Mouse (Mus musculus): ENCODE measurements around the gene Nutm1. TPM values are rescaled to one million over a fixed set of nuclear protein-coding genes. Genes with fewer than 3 reads are reported as not detected.

The Nutm1 gene
- polyA plus RNA-seq (2015; fragmentation: Illumina TruSeq; extraction: RNeasy Lipid Tissue Mini Kit (QIAGEN cat#74804); ENCODE audit: insufficient read depth, low read depth, low replicate concordance), result not detected

GRCm38 (mm10) chr2:112259241-112259962 is at the start of gene Nutm1:
TSS of gene Nutm1 (minus strand) at chr2:112259291.

GRCm38 (mm10) chr2:112266242-112266592 is 7.1 kb upstream of the Nutm1 start, which contains the start of gene Gm21985:
TSS of gene Gm21985 (plus strand) at chr2:112266314.

GRCm38 (mm10) chr2:112265448-112266241 is 6.6 kb upstream of the Nutm1 start, which contains the start of gene Slc12a6:
TSS of gene Slc12a6 (plus strand) at chr2:112265825.

GRCm38 (mm10) chr2:112261748-112262653 is 2.9 kb upstream of the Nutm1 start, which contains the start of gene Nop10:
TSS of gene Nop10 (plus strand) at chr2:112261926.

GRCm38 (mm10) chr2:112239212-112239934 is 19.7 kb downstream of the Nutm1 start, which contains the start of gene Lpcat4:
TSS of gene Lpcat4 (plus strand) at chr2:112239468.

Other genes starting within 250 kb of the Nutm1 start
- not detected for gene Olfr1310, start 246.6 kb downstream of the Nutm1 start, polyA plus RNA-seq (2015; fragmentation: Illumina TruSeq; extraction: RNeasy Lipid Tissue Mini Kit (QIAGEN cat#74804); ENCODE audit: insufficient read depth, low read depth, low replicate concordance)
- gene Olfr1311, start 234.9 kb downstream of the Nutm1 start, polyA plus RNA-seq (2015; fragmentation: Illumina TruSeq; extraction: RNeasy Lipid Tissue Mini Kit (QIAGEN cat#74804); ENCODE audit: insufficient read depth, low read depth, low replicate concordance), result not detected
- not detected for gene Olfr1312, start 209.1 kb downstream of the Nutm1 start, polyA plus RNA-seq (2015; fragmentation: Illumina TruSeq; extraction: RNeasy Lipid Tissue Mini Kit (QIAGEN cat#74804); ENCODE audit: insufficient read depth, low read depth, low replicate concordance)
- not detected for gene Olfr1313, start 181.4 kb downstream of the Nutm1 start, polyA plus RNA-seq (2015; fragmentation: Illumina TruSeq; extraction: RNeasy Lipid Tissue Mini Kit (QIAGEN cat#74804); ENCODE audit: insufficient read depth, low read depth, low replicate concordance)
- not detected for gene Olfr1314, start 162.5 kb downstream of the Nutm1 start, polyA plus RNA-seq (2015; fragmentation: Illumina TruSeq; extraction: RNeasy Lipid Tissue Mini Kit (QIAGEN cat#74804); ENCODE audit: insufficient read depth, low read depth, low replicate concordance)
- gene Olfr1315-ps1, start 143.9 kb downstream of the Nutm1 start, polyA plus RNA-seq (2015; fragmentation: Illumina TruSeq; extraction: RNeasy Lipid Tissue Mini Kit (QIAGEN cat#74804); ENCODE audit: insufficient read depth, low read depth, low replicate concordance), result not detected
- gene Olfr1316, start 124.3 kb downstream of the Nutm1 start, polyA plus RNA-seq (2015; fragmentation: Illumina TruSeq; extraction: RNeasy Lipid Tissue Mini Kit (QIAGEN cat#74804); ENCODE audit: insufficient read depth, low read depth, low replicate concordance), result not detected
- gene Olfr1317, start 119.0 kb downstream of the Nutm1 start, polyA plus RNA-seq (2015; fragmentation: Illumina TruSeq; extraction: RNeasy Lipid Tissue Mini Kit (QIAGEN cat#74804); ENCODE audit: insufficient read depth, low read depth, low replicate concordance), result not detected
- not detected for gene Olfr1318, start 105.1 kb downstream of the Nutm1 start, polyA plus RNA-seq (2015; fragmentation: Illumina TruSeq; extraction: RNeasy Lipid Tissue Mini Kit (QIAGEN cat#74804); ENCODE audit: insufficient read depth, low read depth, low replicate concordance)
- 4.5 TPM for gene Lpcat4, start 19.8 kb downstream of the Nutm1 start, polyA plus RNA-seq (2015; fragmentation: Illumina TruSeq; extraction: RNeasy Lipid Tissue Mini Kit (QIAGEN cat#74804); ENCODE audit: insufficient read depth, low read depth, low replicate concordance)
- 25.2 TPM for gene Nop10, start 2.6 kb upstream of the Nutm1 start, polyA plus RNA-seq (2015; fragmentation: Illumina TruSeq; extraction: RNeasy Lipid Tissue Mini Kit (QIAGEN cat#74804); ENCODE audit: insufficient read depth, low read depth, low replicate concordance)
- 9.5 TPM for gene Slc12a6, start 6.5 kb upstream of the Nutm1 start, polyA plus RNA-seq (2015; fragmentation: Illumina TruSeq; extraction: RNeasy Lipid Tissue Mini Kit (QIAGEN cat#74804); ENCODE audit: insufficient read depth, low read depth, low replicate concordance)
- not detected for gene Gm21985, start 7.0 kb upstream of the Nutm1 start, polyA plus RNA-seq (2015; fragmentation: Illumina TruSeq; extraction: RNeasy Lipid Tissue Mini Kit (QIAGEN cat#74804); ENCODE audit: insufficient read depth, low read depth, low replicate concordance)
- 17.5 TPM for gene Emc4, start 108.7 kb upstream of the Nutm1 start, polyA plus RNA-seq (2015; fragmentation: Illumina TruSeq; extraction: RNeasy Lipid Tissue Mini Kit (QIAGEN cat#74804); ENCODE audit: insufficient read depth, low read depth, low replicate concordance)
- 3.3 TPM for gene Katnbl1, start 119.9 kb upstream of the Nutm1 start, polyA plus RNA-seq (2015; fragmentation: Illumina TruSeq; extraction: RNeasy Lipid Tissue Mini Kit (QIAGEN cat#74804); ENCODE audit: insufficient read depth, low read depth, low replicate concordance)
- gene Emc7, start 195.7 kb upstream of the Nutm1 start, polyA plus RNA-seq (2015; fragmentation: Illumina TruSeq; extraction: RNeasy Lipid Tissue Mini Kit (QIAGEN cat#74804); ENCODE audit: insufficient read depth, low read depth, low replicate concordance), result 4.3 TPM
- gene Chrm5, start 221.5 kb upstream of the Nutm1 start, polyA plus RNA-seq (2015; fragmentation: Illumina TruSeq; extraction: RNeasy Lipid Tissue Mini Kit (QIAGEN cat#74804); ENCODE audit: insufficient read depth, low read depth, low replicate concordance), result not detected
- 4.9 TPM for gene Aven, start 233.7 kb upstream of the Nutm1 start, polyA plus RNA-seq (2015; fragmentation: Illumina TruSeq; extraction: RNeasy Lipid Tissue Mini Kit (QIAGEN cat#74804); ENCODE audit: insufficient read depth, low read depth, low replicate concordance)